Comparison of ENCODE assay signal across 12 mouse cellular contexts in the genomic region with DNA sequence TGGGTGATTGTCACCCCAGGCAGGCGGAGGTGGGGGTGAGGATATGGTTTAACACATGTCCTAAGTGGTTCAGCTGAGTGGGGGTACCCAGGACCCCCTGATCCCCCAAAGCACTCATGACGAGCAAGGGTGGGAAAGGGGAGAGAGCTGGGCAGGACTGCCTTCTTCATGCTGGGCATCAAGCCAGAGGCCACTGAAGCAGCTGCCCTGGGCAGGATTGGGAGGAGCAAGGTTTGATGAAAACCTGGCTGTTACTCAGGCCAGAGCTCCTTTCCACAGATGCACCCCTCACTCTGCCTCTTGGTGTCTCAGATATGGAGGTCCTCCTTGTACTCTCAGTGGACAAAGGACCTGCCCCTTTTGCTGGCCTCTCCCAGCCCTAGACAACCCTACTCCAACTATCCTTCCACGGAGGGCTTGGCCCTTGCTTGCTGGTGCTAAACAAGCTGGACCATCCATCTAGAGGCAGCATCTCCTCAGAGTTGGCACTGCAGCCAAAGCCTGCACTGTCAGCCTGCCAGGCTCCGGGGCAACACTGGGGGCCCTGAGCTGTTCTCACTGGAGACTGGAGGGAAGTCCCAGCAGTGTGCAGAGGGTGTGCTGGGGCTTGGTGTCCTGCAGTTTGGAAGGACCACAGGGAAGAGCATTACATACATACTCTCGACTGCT.
A peak's percentile ranks its signal among the peaks of the same experiment; 100 is the strongest.
DNase-seq lines count a peak whose midpoint lies in the region; ATAC-seq and TF ChIP-seq lines count a peak whose summit lies in the region.
"Had no signal": no experiment of that assay in that cellular context is flagged by ENCODE, and none has a peak within 500 bp of the region (broad histone marks: within the 10 kb centered on the region; RNA-seq: fewer than 3 reads in every experiment).

No protein-coding gene starts in this region.

- no peak overlapping the region for H3K9ac ChIP-seq in heart, embryonic 15.5 days
- no peak overlapping the region for H3K9ac ChIP-seq in heart, adult 2 months (ENCODE audit: low read depth, low read length)
- no peak overlapping the region for H3K9ac ChIP-seq in midbrain, embryonic 14.5 days (replicated peaks; ENCODE audit: low read length)
- H3K9ac ChIP-seq: embryonic facial prominence, embryonic 12.5 days had no signal

- no peak for TF ChIP-seq CTCF in heart, adult 2 months (IDR thresholded peaks at IDR 0.05)
- no peak for TF ChIP-seq CTCF in brain, embryonic 14.5 days (IDR thresholded peaks at IDR 0.05; ENCODE audit: borderline replicate concordance, extremely low read depth, insufficient read depth, insufficient read length)

- H3K9me3 ChIP-seq in heart, embryonic 15.5 days (replicated peaks) = no peaks in the 10 kb centered on the region
- no peaks in the 10 kb centered on the region for H3K9me3 ChIP-seq in midbrain, embryonic 14.5 days (ENCODE audit: control insufficient read depth, low read length)
- H3K9me3 ChIP-seq: embryonic facial prominence, embryonic 12.5 days had no signal

- TF ChIP-seq POLR2A in heart, adult 2 months (IDR thresholded peaks at IDR 0.05; ENCODE audit: insufficient read depth, low read depth, low read length) = no peak
- no peak for TF ChIP-seq POLR2A in brain, embryonic 14.5 days (IDR thresholded peaks at IDR 0.05; ENCODE audit: borderline replicate concordance, extremely low read depth, insufficient read depth, insufficient read length, poor library complexity, severe bottlenecking)

- no peaks in the 10 kb centered on the region for H3K27me3 ChIP-seq in heart, embryonic 15.5 days
- no peaks in the 10 kb centered on the region for H3K27me3 ChIP-seq in heart, adult 2 months (ENCODE audit: control insufficient read depth, insufficient read depth, low read length)
- H3K27me3 ChIP-seq in midbrain, embryonic 14.5 days (ENCODE audit: control insufficient read depth, insufficient read depth, low read length) = no peaks in the 10 kb centered on the region
- H3K27me3 ChIP-seq: embryonic facial prominence, embryonic 12.5 days had no signal

- peaks cover 12% of the 10 kb centered on the region for H3K4me1 ChIP-seq in heart, embryonic 15.5 days (replicated peaks)
- H3K4me1 ChIP-seq in heart, adult 2 months (ENCODE audit: control insufficient read depth, insufficient read depth, low read length) = peaks cover 4% of the 10 kb centered on the region
- peaks cover 21% of the 10 kb centered on the region for H3K4me1 ChIP-seq in midbrain, embryonic 14.5 days (ENCODE audit: control insufficient read depth, insufficient read depth, low read length)
- H3K4me1 ChIP-seq: embryonic facial prominence, embryonic 12.5 days had no signal

- DNase-seq in heart, adult 2 months = no peak
- DNase-seq in left cerebral cortex, postnatal 4 days = peak; percentile 77
- DNase-seq in left cerebral cortex, postnatal 14 days (ENCODE audit: low spot score in 2 of 2) = no peak
- DNase-seq in brain, embryonic 14.5 days (ENCODE audit: low read depth) = peak; percentile 59
- DNase-seq in midbrain, embryonic 14.5 days = no peak
- no peak for DNase-seq in urinary bladder, adult 18-20 months (ENCODE audit: low spot score in 2 of 2)
- no peak for DNase-seq in thymus, postnatal 4 days
- DNase-seq: adrenal gland, postnatal 14 days; kidney, adult 11 months; spleen, adult 18-20 months had no signal

- H3K79me2 ChIP-seq in heart, adult 2 months (replicated peaks; ENCODE audit: control insufficient read depth, insufficient read depth, low read length) = no peaks in the 10 kb centered on the region

- no peak overlapping the region for H3K4me2 ChIP-seq in heart, embryonic 15.5 days
- H3K4me2 ChIP-seq in midbrain, embryonic 14.5 days (ENCODE audit: low read length) = no peak overlapping the region
- H3K4me2 ChIP-seq: embryonic facial prominence, embryonic 12.5 days had no signal

- no peak overlapping the region for H3K4me3 ChIP-seq in heart, embryonic 15.5 days
- H3K4me3 ChIP-seq in heart, adult 2 months = no peak overlapping the region
- no peak overlapping the region for H3K4me3 ChIP-seq in midbrain, embryonic 14.5 days (replicated peaks; ENCODE audit: low read depth, low read length)
- H3K4me3 ChIP-seq: embryonic facial prominence, embryonic 12.5 days had no signal

- intact Hi-C loops in heart, adult 2 months (cut with DNase I) = no loop called here
- intact Hi-C loops in left cerebral cortex, postnatal 4 days (cut with DNase I) = no loop called here
- intact Hi-C loops in left cerebral cortex, postnatal 14 days (cut with DNase I) = no loop called here

- 0 out of 2 replicates have a peak, but pooled peaks have one; percentile 21 for ATAC-seq in heart, embryonic 15.5 days (replicated peaks; ENCODE audit: insufficient number of reproducible peaks, insufficient read depth, low FRiP score, low read depth)
- ATAC-seq in midbrain, embryonic 14.5 days (ENCODE audit: low FRiP score, low TSS enrichment) = no peak

- H3K27ac ChIP-seq in heart, embryonic 15.5 days = peak overlapping the region; percentile 13; the same call in 1 of the 2 replicates
- no peak overlapping the region for H3K27ac ChIP-seq in heart, adult 2 months
- 0 out of 2 replicates have a peak overlapping the region, but pooled peaks have one; percentile 15 for H3K27ac ChIP-seq in midbrain, embryonic 14.5 days (replicated peaks; ENCODE audit: low read depth, low read length)
- H3K27ac ChIP-seq: embryonic facial prominence, embryonic 12.5 days had no signal

- TF ChIP-seq EP300 in heart, adult 2 months (IDR thresholded peaks at IDR 0.05; ENCODE audit: insufficient read depth, low read depth, low read length) = no peak

- WGBS in heart, embryonic 15.5 days = 53% methylated on average over 5 of the region's 5 CpGs
- WGBS in heart, adult 2 months = 54% methylated on average over 5 of the region's 5 CpGs
- 87% methylated on average over 5 of the region's 5 CpGs for WGBS in midbrain, embryonic 14.5 days

- peaks cover under 1% of the 10 kb centered on the region; the same call in 1 of the 2 replicates for H3K36me3 ChIP-seq in heart, embryonic 15.5 days
- no peaks in the 10 kb centered on the region for H3K36me3 ChIP-seq in heart, adult 2 months (ENCODE audit: control insufficient read depth, insufficient read depth, low read length)
- no peaks in the 10 kb centered on the region for H3K36me3 ChIP-seq in midbrain, embryonic 14.5 days (ENCODE audit: control insufficient read depth, insufficient read depth, low read length)

Comparison
In these comparisons a context has a peak if more than half of its experiments do, and no peak if none do; other contexts are left out.
1. DNase-seq: peak in left cerebral cortex, postnatal 4 days (single experiment) and brain, embryonic 14.5 days (single experiment); none in heart, adult 2 months (0 of 2), left cerebral cortex, postnatal 14 days (0 of 2), midbrain, embryonic 14.5 days (single experiment), urinary bladder, adult 18-20 months (0 of 2) and thymus, postnatal 4 days (single experiment).